Comparison of ENCODE assay signal across 22 mouse cellular contexts in the genomic region with DNA sequence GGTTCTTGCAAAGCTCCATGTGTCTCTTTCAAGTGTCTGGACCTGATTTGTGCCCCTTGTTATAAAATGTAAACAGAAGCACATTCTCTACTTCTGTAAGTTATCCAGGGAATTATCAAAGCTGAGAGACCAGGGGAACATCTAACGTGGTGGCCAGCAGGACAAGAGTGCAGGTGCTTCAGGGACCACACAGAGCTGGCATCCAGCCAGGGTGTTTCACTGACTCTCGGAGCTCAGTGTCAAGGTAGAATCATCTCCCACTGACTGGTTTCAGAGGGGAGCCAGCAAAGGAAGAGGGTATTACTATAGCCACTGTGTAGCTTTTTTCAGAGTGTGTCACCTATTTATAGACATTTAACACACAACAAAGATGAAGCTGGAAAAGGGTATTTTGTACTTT. TPM values are rescaled to one million over a fixed set of nuclear protein-coding genes. Genes with fewer than 3 reads are reported as not detected.
"Had no signal": no experiment of that assay in that cellular context is flagged by ENCODE, and none has a peak within 500 bp of the region (broad histone marks: within the 10 kb centered on the region; RNA-seq: fewer than 3 reads in every experiment).

No protein-coding gene starts in this region.

- H3K9me3 ChIP-seq: midbrain, embryonic 13.5 days; midbrain, embryonic 15.5 days; neural tube, embryonic 13.5 days; neural tube, embryonic 15.5 days had no signal

- H3K36me3 ChIP-seq: midbrain, embryonic 13.5 days; midbrain, embryonic 15.5 days; neural tube, embryonic 13.5 days; neural tube, embryonic 15.5 days had no signal

- H3K9ac ChIP-seq: midbrain, embryonic 13.5 days; midbrain, embryonic 15.5 days; neural tube, embryonic 13.5 days; neural tube, embryonic 15.5 days had no signal

- H3K4me3 ChIP-seq: megakaryocyte, embryonic 14.5 days; midbrain, embryonic 13.5 days; midbrain, embryonic 15.5 days; neural tube, embryonic 13.5 days; neural tube, embryonic 15.5 days had no signal

- H3K27ac ChIP-seq: macrophage; midbrain, embryonic 13.5 days; midbrain, embryonic 15.5 days; neural tube, embryonic 13.5 days; neural tube, embryonic 15.5 days had no signal

- ATAC-seq: midbrain, embryonic 13.5 days; midbrain, embryonic 15.5 days had no signal

- H3K4me1 ChIP-seq: midbrain, embryonic 13.5 days; midbrain, embryonic 15.5 days; neural tube, embryonic 13.5 days; neural tube, embryonic 15.5 days had no signal

- DNase-seq: lung, adult 2 months; lung, postnatal 14 days; lung, postnatal 36 days; retina, postnatal 1 day; right cerebral cortex, adult 18-20 months; right cerebral cortex, postnatal 25 days; right cerebral cortex, postnatal 4 days; spleen, adult 18-20 months; thymus, adult 18-20 months; thymus, postnatal 14 days; thymus, postnatal 36 days had no signal

- H3K27me3 ChIP-seq: midbrain, embryonic 13.5 days; midbrain, embryonic 15.5 days; neural tube, embryonic 13.5 days; neural tube, embryonic 15.5 days had no signal

RNA-seq across cellular contexts. Expression of gene Cnpy1, which starts 22.0 kb away (rescaled TPM):
- total RNA-seq: megakaryocyte progenitor cell, adult 5-6 weeks; monocyte, adult 5-6 weeks had no signal
- polyA plus RNA-seq: liver, embryonic 16.5 days; macrophage; stomach, embryonic 14.5 days; thymus, postnatal 0 days had no signal
